Mouse (Mus musculus) testis, adult 2 months (tissue): ENCODE measurements around the gene Scgb2b7.
"Not testable (repeated sequence)": the region's sequence is repeated elsewhere in the genome, so short reads cannot be mapped to it uniquely, and the experiment has no call there.

Source experiments
- CTCF ChIP-seq: fragments of 200-500 bp; IDR thresholded peaks from 2 replicates; pipeline ENCODE4 v1.5.1; 2012; ENCODE audit warnings: low read depth, mild to moderate bottlenecking, inconsistent platforms, low read length, moderate library complexity; ENCODE audit not compliant: control insufficient read depth, insufficient read depth, insufficient replicate concordance
- POLR2A ChIP-seq: fragments of 200-500 bp; IDR thresholded peaks from 2 replicates; pipeline ENCODE4 v1.6.1; 2012; ENCODE audit warnings: low read depth, mild to moderate bottlenecking, inconsistent platforms, low read length, moderate library complexity; ENCODE audit not compliant: control insufficient read depth

DNA sequence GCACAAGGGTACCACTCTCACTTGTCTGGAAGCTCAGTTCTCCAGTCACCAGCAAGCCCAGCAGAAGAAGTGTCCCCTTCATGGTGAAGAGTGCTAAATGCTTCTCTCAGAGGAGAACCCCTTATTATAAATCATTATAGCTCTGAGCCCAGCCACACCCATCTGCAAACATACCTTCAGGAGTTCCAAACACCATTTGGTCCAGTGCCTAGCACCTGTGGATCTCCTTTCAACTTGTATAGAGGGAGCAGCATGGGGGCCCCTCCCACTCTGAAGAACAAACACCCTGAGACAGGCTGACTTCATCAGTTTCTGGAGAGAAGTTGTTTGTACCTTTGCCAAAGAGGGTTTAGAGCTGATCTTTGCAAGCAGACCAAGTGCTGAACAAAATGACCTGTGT is at the start of gene Scgb2b7:
- not testable (repeated sequence) for TF ChIP-seq CTCF, POLR2A
